Mouse (Mus musculus) MEL (cell line): Measurements from ENCODE around the gene Gas7.

ENCODE experiments used
- CTCF ChIP-seq, 3 experiments: IDR thresholded peaks in 2 of 3; conservative IDR thresholded peaks in 1 of 3; 2 replicates each; pipeline ENCODE4 v1.5.1; 2011 to 2012; ENCODE audit warnings: low read length in 3 of 3, low read depth in 2 of 3, mild to moderate bottlenecking in 2 of 3, improper control_type of control experiment in 1 of 3, inconsistent platforms in 1 of 3, mixed read lengths in 1 of 3, moderate library complexity in 1 of 3; ENCODE audit not compliant: control insufficient read depth in 1 of 3, insufficient read depth in 1 of 3, poor library complexity in 1 of 3, severe bottlenecking in 1 of 3
- GATA1 ChIP-seq: IDR thresholded peaks from 2 replicates; pipeline ENCODE4 v1.6.1; 2011; ENCODE audit warnings: low read depth, low read length, improper control_type of control experiment
- MYC ChIP-seq: IDR thresholded peaks from 2 replicates; pipeline ENCODE4 v1.6.1; 2011; ENCODE audit warnings: low read depth, mild to moderate bottlenecking, low read length, improper control_type of control experiment, moderate library complexity
- POLR2AphosphoS5 ChIP-seq: IDR thresholded peaks from 2 replicates; pipeline ENCODE4 v1.6.1; 2012; ENCODE audit warnings: low read depth, borderline replicate concordance, mild to moderate bottlenecking, inconsistent platforms, low read length, moderate library complexity, mixed read lengths
- USF1 ChIP-seq: IDR thresholded peaks from 2 replicates; pipeline ENCODE4 v1.6.1; 2014; ENCODE audit warnings: low read depth, mild to moderate bottlenecking, inconsistent platforms, low read length, improper control_type of control experiment, moderate library complexity
- ZKSCAN1 ChIP-seq: IDR thresholded peaks from 2 replicates; pipeline ENCODE4 v1.6.1; 2012; ENCODE audit warnings: low read depth, mild to moderate bottlenecking, inconsistent platforms, low read length, improper control_type of control experiment, moderate library complexity

GRCm38 (mm10) chr11:67588196-67588827, 133.1 kb downstream of the Gas7 start:
- TF ChIP-seq POLR2AphosphoS5: no peak
- TF ChIP-seq GATA1: no peak
- TF ChIP-seq MYC: no peak
- TF ChIP-seq CTCF (IDR thresholded peaks at IDR 0.05 in 2 of 3, conservative IDR thresholded peaks at IDR 0.05 in 1 of 3; ENCODE audit: control insufficient read depth in 1 of 3, insufficient read depth in 1 of 3, low read depth in 2 of 3, low read length in 3 of 3, poor library complexity in 1 of 3, severe bottlenecking in 1 of 3): no peak
- no peak for TF ChIP-seq ZKSCAN1
- TF ChIP-seq USF1: no peak
